Mouse (Mus musculus) CH12.LX (cell line): ENCODE results near the gene Hdac6. TPM values are rescaled to one million over a fixed set of nuclear protein-coding genes. Genes with fewer than 3 reads are reported as not detected.

Experiments used
- DNase-seq: peaks from one replicate; pipeline ENCODE4 v3.0.0-alpha.2; 2013; ENCODE audit errors: extremely low read depth
- H3K27ac ChIP-seq: 2 replicates; pipeline ENCODE4 v1.5.1; 2012; ENCODE audit warnings: low read depth, mild to moderate bottlenecking, control low read depth, moderate library complexity; ENCODE audit not compliant: insufficient read depth
- H3K27me3 ChIP-seq: replicated peaks from 2 replicates; pipeline ENCODE3; 2012; ENCODE audit warnings: inconsistent platforms
- H3K36me3 ChIP-seq, 2 experiments: replicated peaks in 1 of 2; 2 replicates each; pipeline versions ENCODE3 to v1.6.1; 2012; ENCODE audit warnings: inconsistent platforms in 1 of 2, low read length in 1 of 2, mild to moderate bottlenecking in 1 of 2, mixed read lengths in 1 of 2, moderate library complexity in 1 of 2; ENCODE audit not compliant: control insufficient read depth in 1 of 2, insufficient read depth in 1 of 2
- H3K4me1 ChIP-seq, 2 experiments: 2 replicates each; pipeline ENCODE4 v1.6.1; 2012; ENCODE audit warnings: inconsistent platforms in 1 of 2, moderate library complexity in 1 of 2; ENCODE audit not compliant: insufficient read depth in 2 of 2, control insufficient read depth in 1 of 2
- H3K4me2 ChIP-seq: 2 replicates; pipeline ENCODE4 v1.6.1; 2012; ENCODE audit warnings: low read depth, mild to moderate bottlenecking, control low read depth; ENCODE audit not compliant: poor library complexity, insufficient read depth, severe bottlenecking
- H3K4me3 ChIP-seq, 3 experiments: fragments of 150-350 bp in 1 of 3; sonication (generic) in 1 of 3; replicated peaks in 1 of 3; 2 replicates each; pipeline versions ENCODE3 to v1.5.1; 2011 to 2012; ENCODE audit warnings: low read depth in 2 of 3, low read length in 2 of 3, mild to moderate bottlenecking in 2 of 3, moderate library complexity in 2 of 3, control low read depth in 1 of 3, improper control_type of control experiment in 1 of 3, inconsistent platforms in 1 of 3, mixed read lengths in 1 of 3; ENCODE audit not compliant: poor library complexity in 1 of 3
- H3K79me2 ChIP-seq: replicated peaks from 2 replicates; pipeline ENCODE4 v1.6.1; 2012; ENCODE audit warnings: mild to moderate bottlenecking, moderate library complexity; ENCODE audit not compliant: control insufficient read depth, poor library complexity, insufficient read depth, severe bottlenecking; ENCODE audit errors: extremely low read depth
- H3K9ac ChIP-seq: 2 replicates; pipeline ENCODE4 v1.6.1; 2012; ENCODE audit warnings: low read depth, mild to moderate bottlenecking, control low read depth, moderate library complexity; ENCODE audit not compliant: insufficient read depth
- H3K9me3 ChIP-seq: replicated peaks from 2 replicates; pipeline ENCODE3; 2012; ENCODE audit warnings: low read length, inconsistent platforms, mixed read lengths
- BHLHE40 ChIP-seq: IDR thresholded peaks from 2 replicates; pipeline ENCODE4 v1.6.1; 2011; ENCODE audit warnings: mild to moderate bottlenecking, low read depth, low read length, improper control_type of control experiment
- CHD2 ChIP-seq: IDR thresholded peaks from 2 replicates; pipeline ENCODE4 v1.6.1; 2011; ENCODE audit warnings: low read length, improper control_type of control experiment
- CTCF ChIP-seq, 2 experiments: IDR thresholded peaks in 1 of 2; conservative IDR thresholded peaks in 1 of 2; 2 replicates each; pipeline ENCODE4 v1.5.1; 2011 to 2012; ENCODE audit warnings: low read depth in 2 of 2, low read length in 2 of 2, improper control_type of control experiment in 1 of 2, inconsistent platforms in 1 of 2, mild to moderate bottlenecking in 1 of 2, moderate library complexity in 1 of 2
- ELF1 ChIP-seq: IDR thresholded peaks from 2 replicates; pipeline ENCODE4 v1.6.1; 2014; ENCODE audit warnings: low read depth, mild to moderate bottlenecking, inconsistent platforms, low read length, improper control_type of control experiment
- ETS1 ChIP-seq: conservative IDR thresholded peaks from 2 replicates; pipeline ENCODE4 v1.6.1; 2012; ENCODE audit warnings: low read depth, mild to moderate bottlenecking, inconsistent platforms, low read length, improper control_type of control experiment, moderate library complexity
- GABPA ChIP-seq: IDR thresholded peaks from 2 replicates; pipeline ENCODE4 v1.6.1; 2012; ENCODE audit warnings: low read depth, low read length, improper control_type of control experiment, inconsistent platforms; ENCODE audit not compliant: insufficient replicate concordance
- HCFC1 ChIP-seq: IDR thresholded peaks from 2 replicates; pipeline ENCODE4 v1.6.1; 2012; ENCODE audit warnings: low read depth, mild to moderate bottlenecking, inconsistent platforms, low read length, improper control_type of control experiment
- IRF4 ChIP-seq: IDR thresholded peaks from 2 replicates; pipeline ENCODE4 v1.6.1; 2014; ENCODE audit warnings: low read depth, mild to moderate bottlenecking, inconsistent platforms, low read length, improper control_type of control experiment
- MAZ ChIP-seq: IDR thresholded peaks from 2 replicates; pipeline ENCODE4 v1.6.1; 2012; ENCODE audit warnings: low read depth, mild to moderate bottlenecking, inconsistent platforms, low read length, improper control_type of control experiment, moderate library complexity
- MEF2A ChIP-seq: IDR thresholded peaks from 2 replicates; pipeline ENCODE4 v1.6.1; 2014; ENCODE audit warnings: low read depth, mild to moderate bottlenecking, inconsistent platforms, low read length, improper control_type of control experiment, borderline replicate concordance
- MXI1 ChIP-seq: IDR thresholded peaks from 2 replicates; pipeline ENCODE4 v1.6.1; 2011; ENCODE audit warnings: mild to moderate bottlenecking, low read depth, low read length, improper control_type of control experiment
- POLR2A ChIP-seq: IDR thresholded peaks from 2 replicates; pipeline ENCODE4 v1.6.1; 2011; ENCODE audit warnings: low read depth, mild to moderate bottlenecking, improper control_type of control experiment, low read length
- POLR2AphosphoS2 ChIP-seq: IDR thresholded peaks from 2 replicates; pipeline ENCODE4 v1.6.1; 2011; ENCODE audit warnings: low read depth, low read length, improper control_type of control experiment
- RAD21 ChIP-seq: IDR thresholded peaks from 2 replicates; pipeline ENCODE4 v1.6.1; 2011; ENCODE audit warnings: low read depth, mild to moderate bottlenecking, low read length, improper control_type of control experiment, moderate library complexity
- SIN3A ChIP-seq: IDR thresholded peaks from 2 replicates; pipeline ENCODE4 v1.6.1; 2012; ENCODE audit warnings: low read length, improper control_type of control experiment, inconsistent platforms
- TCF12 ChIP-seq: IDR thresholded peaks from 2 replicates; pipeline ENCODE4 v1.6.1; 2014; ENCODE audit warnings: low read depth, mild to moderate bottlenecking, inconsistent platforms, low read length, improper control_type of control experiment
- ZC3H11A ChIP-seq: IDR thresholded peaks from 2 replicates; pipeline ENCODE4 v1.6.1; 2012; ENCODE audit warnings: low read depth, mild to moderate bottlenecking, inconsistent platforms, low read length, improper control_type of control experiment
- ZMIZ1 ChIP-seq: IDR thresholded peaks from 2 replicates; pipeline ENCODE4 v1.6.1; 2012; ENCODE audit warnings: low read depth, mild to moderate bottlenecking, inconsistent platforms, low read length, improper control_type of control experiment
- dilution Hi-C: fragments of 300-500 bp; cut with MboI; formaldehyde crosslinking; loops from 2 replicates; pipeline ENCODE4 v1.14.3; 2020; ENCODE audit warnings: low sequenced_read_pairs; ENCODE audit not compliant: extremely low pct_unique_long_range_greater_than_20kb, extremely low pct_ligation_motif_present
- in situ Hi-C: fragments of 300-500 bp; cut with MboI; formaldehyde crosslinking; loops from 3 replicates; pipeline ENCODE4 v1.14.3; 2019; ENCODE audit warnings: low sequenced_read_pairs, low pct_ligation_motif_present, low pct_unique_long_range_greater_than_20kb, mixed read lengths
- polyA plus RNA-seq: library from polyadenylated mRNA; unstranded; fragments of >175 nt; gene quantifications from 2 replicates; pipeline ENCODE4 v1.2.1, GENCODE M21; 2012; ENCODE audit warnings: low read depth; ENCODE audit not compliant: insufficient read length
- total RNA-seq, 2 experiments: library from RNA; depleted of rRNA; stranded (reverse); fragments of 300-350 nt in 1 of 2; fragments of >200 nt in 1 of 2; gene quantifications; 2 replicates each; pipeline ENCODE4 v1.2.3; 2012 to 2014

Gene Hdac6
- total and polyA plus RNA-seq, 3 experiments, result 13.7 to 19.9 (median 19.7) TPM

GRCm38 (mm10) chrX:7883841-7884567, 63.7 kb downstream of the Hdac6 start, which contains the start of gene Slc35a2:
Gene Slc35a2 (plus strand): TSS chrX:7884028.
- H3K27me3 ChIP-seq, result no peaks in the 10 kb centered on the region
- peaks cover 32% of the 10 kb centered on the region for H3K79me2 ChIP-seq
- TF ChIP-seq CTCF (conservative IDR thresholded peaks at IDR 0.05 in 1 of 2, IDR thresholded peaks at IDR 0.05 in 1 of 2; ENCODE audit: low read depth in 2 of 2, low read length in 2 of 2) (peak in 1 of 2 experiments; percentile 26; a peak in 1 of 4 replicates), ZMIZ1 (peak; percentile 82), SIN3A (peak; percentile 65), RAD21 (no peak; the same call in 1 of the 2 replicates), ELF1 (peak; percentile 84), GABPA (no peak), MAZ (peak; percentile 46; the same call in 1 of the 2 replicates), HCFC1 (peak; percentile 61), CHD2 (peak; percentile 65; the same call in 1 of the 2 replicates), POLR2AphosphoS2 (peak; percentile 99), MEF2A (no peak; the same call in none of the 2 replicates), TCF12 (peak; percentile 16), ETS1 (0 out of 2 replicates have a peak, but pooled peaks have one; percentile 26), IRF4 (0 out of 2 replicates have a peak, but pooled peaks have one; percentile 9), POLR2A (peak; percentile 67), ZC3H11A (no peak), MXI1 (0 out of 2 replicates have a peak, but pooled peaks have one; percentile 42), BHLHE40 (peak; percentile 78)
- peak within 1 kb of the TSS; percentile 78 for H3K4me2 ChIP-seq
- H3K9ac ChIP-seq, result peak within 1 kb of the TSS; percentile 78
- peak within 1 kb of the TSS; percentile 67 to 98 (median 69) for H3K4me3 ChIP-seq
- dilution Hi-C loops (no loop called here), in situ Hi-C loops (no loop called here)
- peaks cover 4 to 12% of the 10 kb centered on the region in 2 experiments; a peak in 2 of 4 replicates for H3K4me1 ChIP-seq
- no peaks in the 10 kb centered on the region for H3K9me3 ChIP-seq
- H3K27ac ChIP-seq, result peak within 1 kb of the TSS; percentile 87
- peak; percentile 88 for DNase-seq
- peaks cover 34 to 44% of the 10 kb centered on the region in 2 experiments for H3K36me3 ChIP-seq

Other genes with a start within 250 kb of the Hdac6 start
Only the 20 nearest of the 24 such genes appear.
- gene Praf2, start 219.4 kb downstream of the Hdac6 start, total RNA-seq (2012; rRNA removed), result 41.8 and 49.1 TPM in 2 replicates
- gene Praf2, start 219.4 kb downstream of the Hdac6 start, total RNA-seq (2014; rRNA removed), result 25.7 and 26.9 TPM in 2 replicates
- gene Praf2, start 219.4 kb downstream of the Hdac6 start, polyA plus RNA-seq, result 40.5 and 40.6 TPM in 2 replicates
- 3.6 and 6.9 TPM in 2 replicates for gene Ccdc120, start 197.0 kb downstream of the Hdac6 start, total RNA-seq (2012; rRNA removed)
- gene Ccdc120, start 197.0 kb downstream of the Hdac6 start, total RNA-seq (2014; rRNA removed), result 3.5 and 4.4 TPM in 2 replicates
- gene Ccdc120, start 197.0 kb downstream of the Hdac6 start, polyA plus RNA-seq, result 6.9 and 9.0 TPM in 2 replicates
- 12.9 and 15.9 TPM in 2 replicates for gene Tfe3, start 185.3 kb downstream of the Hdac6 start, total RNA-seq (2012; rRNA removed)
- gene Tfe3, start 185.3 kb downstream of the Hdac6 start, total RNA-seq (2014; rRNA removed), result 6.7 and 8.3 TPM in 2 replicates
- gene Tfe3, start 185.3 kb downstream of the Hdac6 start, polyA plus RNA-seq, result 26.0 TPM in 2 replicates
- 25.5 and 27.1 TPM in 2 replicates for gene Gripap1, start 158.1 kb downstream of the Hdac6 start, total RNA-seq (2012; rRNA removed)
- 15.7 and 19.9 TPM in 2 replicates for gene Gripap1, start 158.1 kb downstream of the Hdac6 start, total RNA-seq (2014; rRNA removed)
- 49.4 and 53.1 TPM in 2 replicates for gene Gripap1, start 158.1 kb downstream of the Hdac6 start, polyA plus RNA-seq
- 0.38 and 0.51 TPM in 2 replicates for gene Kcnd1, start 125.6 kb downstream of the Hdac6 start, total RNA-seq (2012; rRNA removed)
- 0.57 and 0.63 TPM in 2 replicates for gene Kcnd1, start 125.6 kb downstream of the Hdac6 start, total RNA-seq (2014; rRNA removed)
- 3.1 and 3.4 TPM in 2 replicates for gene Kcnd1, start 125.6 kb downstream of the Hdac6 start, polyA plus RNA-seq
- 46.6 and 67.8 TPM in 2 replicates for gene Otud5, start 106.5 kb downstream of the Hdac6 start, total RNA-seq (2012; rRNA removed)
- 58.0 and 61.5 TPM in 2 replicates for gene Otud5, start 106.5 kb downstream of the Hdac6 start, total RNA-seq (2014; rRNA removed)
- 92.7 and 101 TPM in 2 replicates for gene Otud5, start 106.5 kb downstream of the Hdac6 start, polyA plus RNA-seq
- 102 and 177 TPM in 2 replicates for gene Pim2, start 69.6 kb downstream of the Hdac6 start, total RNA-seq (2012; rRNA removed)
- gene Pim2, start 69.6 kb downstream of the Hdac6 start, total RNA-seq (2014; rRNA removed), result 91.7 and 119 TPM in 2 replicates
- 146 and 171 TPM in 2 replicates for gene Pim2, start 69.6 kb downstream of the Hdac6 start, polyA plus RNA-seq
- 28.8 and 30.6 TPM in 2 replicates for gene Slc35a2, start 63.9 kb downstream of the Hdac6 start, total RNA-seq (2012; rRNA removed)
- gene Slc35a2, start 63.9 kb downstream of the Hdac6 start, total RNA-seq (2014; rRNA removed), result 15.2 and 21.2 TPM in 2 replicates
- gene Slc35a2, start 63.9 kb downstream of the Hdac6 start, polyA plus RNA-seq, result 25.5 and 26.4 TPM in 2 replicates
- 94.3 and 103 TPM in 2 replicates for gene Pqbp1, start 48.6 kb downstream of the Hdac6 start, total RNA-seq (2012; rRNA removed)
- 96.6 and 101 TPM in 2 replicates for gene Pqbp1, start 48.6 kb downstream of the Hdac6 start, total RNA-seq (2014; rRNA removed)
- 119 and 130 TPM in 2 replicates for gene Pqbp1, start 48.6 kb downstream of the Hdac6 start, polyA plus RNA-seq
- 37.6 and 38.8 TPM in 2 replicates for gene Timm17b, start 48.5 kb downstream of the Hdac6 start, total RNA-seq (2012; rRNA removed)
- 25.8 and 33.1 TPM in 2 replicates for gene Timm17b, start 48.5 kb downstream of the Hdac6 start, total RNA-seq (2014; rRNA removed)
- 75.9 and 76.7 TPM in 2 replicates for gene Timm17b, start 48.5 kb downstream of the Hdac6 start, polyA plus RNA-seq
- not detected in 2 replicates for gene Gm10491, start 40.1 kb downstream of the Hdac6 start, total RNA-seq (2012; rRNA removed)
- not detected in 2 replicates for gene Gm10491, start 40.1 kb downstream of the Hdac6 start, total RNA-seq (2014; rRNA removed)
- not detected in 2 replicates for gene Gm10491, start 40.1 kb downstream of the Hdac6 start, polyA plus RNA-seq
- gene Gm10490, start 38.3 kb downstream of the Hdac6 start, total RNA-seq (2012; rRNA removed), result not detected in 2 replicates
- not detected in 2 replicates for gene Gm10490, start 38.3 kb downstream of the Hdac6 start, total RNA-seq (2014; rRNA removed)
- gene Gm10490, start 38.3 kb downstream of the Hdac6 start, polyA plus RNA-seq, result not detected in 2 replicates
- gene Pcsk1n, start 28.1 kb downstream of the Hdac6 start, total RNA-seq (2012; rRNA removed), result not detected in 2 replicates
- not detected in 2 replicates for gene Pcsk1n, start 28.1 kb downstream of the Hdac6 start, total RNA-seq (2014; rRNA removed)
- not detected in 2 replicates for gene Pcsk1n, start 28.1 kb downstream of the Hdac6 start, polyA plus RNA-seq
- not detected in 2 replicates for gene Eras, start 19.3 kb downstream of the Hdac6 start, total RNA-seq (2012; rRNA removed)
- gene Eras, start 19.3 kb downstream of the Hdac6 start, total RNA-seq (2014; rRNA removed), result not detected in 2 replicates
- gene Eras, start 19.3 kb downstream of the Hdac6 start, polyA plus RNA-seq, result not detected in 2 replicates
- 0.13 and 0.21 TPM in 2 replicates for gene Gata1, start 30.2 kb upstream of the Hdac6 start, total RNA-seq (2012; rRNA removed)
- gene Gata1, start 30.2 kb upstream of the Hdac6 start, total RNA-seq (2014; rRNA removed), result 0.23 TPM in 1 of 2 replicates, not detected in the other
- gene Gata1, start 30.2 kb upstream of the Hdac6 start, polyA plus RNA-seq, result 0.25 and 0.43 TPM in 2 replicates
- gene Glod5, start 70.6 kb upstream of the Hdac6 start, total RNA-seq (2012; rRNA removed), result not detected in 2 replicates
- not detected in 2 replicates for gene Glod5, start 70.6 kb upstream of the Hdac6 start, total RNA-seq (2014; rRNA removed)
- gene Glod5, start 70.6 kb upstream of the Hdac6 start, polyA plus RNA-seq, result not detected in 2 replicates
- gene Suv39h1, start 126.9 kb upstream of the Hdac6 start, total RNA-seq (2012; rRNA removed), result 40.6 and 46.4 TPM in 2 replicates
- 71.5 and 73.7 TPM in 2 replicates for gene Suv39h1, start 126.9 kb upstream of the Hdac6 start, total RNA-seq (2014; rRNA removed)
- gene Suv39h1, start 126.9 kb upstream of the Hdac6 start, polyA plus RNA-seq, result 48.4 and 51.4 TPM in 2 replicates
- gene Was, start 142.6 kb upstream of the Hdac6 start, total RNA-seq (2012; rRNA removed), result 47.0 and 58.1 TPM in 2 replicates
- gene Was, start 142.6 kb upstream of the Hdac6 start, total RNA-seq (2014; rRNA removed), result 53.9 and 63.5 TPM in 2 replicates
- 75.6 and 83.7 TPM in 2 replicates for gene Was, start 142.6 kb upstream of the Hdac6 start, polyA plus RNA-seq
- gene Wdr13, start 185.0 kb upstream of the Hdac6 start, total RNA-seq (2012; rRNA removed), result 9.3 and 11.9 TPM in 2 replicates
- 7.6 and 9.4 TPM in 2 replicates for gene Wdr13, start 185.0 kb upstream of the Hdac6 start, total RNA-seq (2014; rRNA removed)
- 12.7 and 13.0 TPM in 2 replicates for gene Wdr13, start 185.0 kb upstream of the Hdac6 start, polyA plus RNA-seq
- gene Rbm3, start 198.0 kb upstream of the Hdac6 start, total RNA-seq (2012; rRNA removed), result 681 and 877 TPM in 2 replicates
- 2,152 and 2,409 TPM in 2 replicates for gene Rbm3, start 198.0 kb upstream of the Hdac6 start, total RNA-seq (2014; rRNA removed)
- gene Rbm3, start 198.0 kb upstream of the Hdac6 start, polyA plus RNA-seq, result 639 and 778 TPM in 2 replicates